Mouse (Mus musculus): ENCODE data around the gene Uox.

The Uox gene

GRCm38 (mm10) chr3:146621966-146622365 lies 51.7 kb downstream of the Uox start:
- no peak for DNase-seq (ENCODE audit: low spot score)

- no peak for DNase-seq (ENCODE audit: low spot score)
These were observed 55.5 kb downstream of the Uox start for GRCm38 (mm10) chr3:146625766-146626165.

GRCm38 (mm10) chr3:146628227-146628982 lies 58.2 kb downstream of the Uox start:
- DNase-seq (ENCODE audit: low spot score), result no peak

GRCm38 (mm10) chr3:146632506-146632905 lies 62.3 kb downstream of the Uox start:
- no peak for DNase-seq (ENCODE audit: low spot score)

GRCm38 (mm10) chr3:146641818-146642427 lies 71.7 kb downstream of the Uox start:
- no peak for DNase-seq (ENCODE audit: low spot score)

GRCm38 (mm10) chr3:146649311-146649894 lies 79.2 kb downstream of the Uox start:
- no peak for DNase-seq (ENCODE audit: low spot score)

GRCm38 (mm10) chr3:146650716-146651115 lies 80.5 kb downstream of the Uox start:
- no peak for DNase-seq (ENCODE audit: low spot score)

GRCm38 (mm10) chr3:146651217-146651616 lies 81.0 kb downstream of the Uox start, which contains the start of gene 4930503B20Rik:
Gene 4930503B20Rik, minus strand, starts transcription at chr3:146651317.
- no peak for DNase-seq (ENCODE audit: low spot score)

- no peak for DNase-seq (ENCODE audit: low spot score)
These were observed 82.2 kb downstream of the Uox start for GRCm38 (mm10) chr3:146652431-146652830.

GRCm38 (mm10) chr3:146653692-146654091 lies 83.5 kb downstream of the Uox start:
- DNase-seq (ENCODE audit: low spot score), result no peak

- no peak for DNase-seq (ENCODE audit: low spot score)
These were observed 84.9 kb downstream of the Uox start for GRCm38 (mm10) chr3:146655111-146655577.

- peak; percentile 21 for DNase-seq (ENCODE audit: low spot score)
These were observed 87.2 kb downstream of the Uox start for GRCm38 (mm10) chr3:146657433-146657832.

- no peak for DNase-seq (ENCODE audit: low spot score)
These were observed 87.9 kb downstream of the Uox start for GRCm38 (mm10) chr3:146658061-146658639.

GRCm38 (mm10) chr3:146659321-146659720 lies 89.1 kb downstream of the Uox start:
- no peak for DNase-seq (ENCODE audit: low spot score)

GRCm38 (mm10) chr3:146661001-146661400 lies 90.8 kb downstream of the Uox start:
- no peak for DNase-seq (ENCODE audit: low spot score)

- no peak for DNase-seq (ENCODE audit: low spot score)
These were observed 91.7 kb downstream of the Uox start for GRCm38 (mm10) chr3:146661907-146662306.

GRCm38 (mm10) chr3:146671121-146671520 lies 100.9 kb downstream of the Uox start:
- DNase-seq (ENCODE audit: low spot score), result no peak

- no peak for DNase-seq (ENCODE audit: low spot score)
These were observed 104.9 kb downstream of the Uox start for GRCm38 (mm10) chr3:146675101-146675500.

- no peak for DNase-seq (ENCODE audit: low spot score)
These were observed 106.0 kb downstream of the Uox start for GRCm38 (mm10) chr3:146676193-146676592.

- no peak for DNase-seq (ENCODE audit: low spot score)
These were observed 109.4 kb downstream of the Uox start for GRCm38 (mm10) chr3:146679646-146680045.

- no peak for DNase-seq (ENCODE audit: low spot score)
These were observed 110.4 kb downstream of the Uox start for GRCm38 (mm10) chr3:146680625-146681024.

- no peak for DNase-seq (ENCODE audit: low spot score)
These were observed 111.5 kb downstream of the Uox start for GRCm38 (mm10) chr3:146681696-146682095.

All from layer of hippocampus, adult 9-10 months (tissue).